Mouse (Mus musculus) cerebellum, postnatal 14 days (tissue): ENCODE measurements at regions not wholly inside any gene's neighbourhood (a gene's known extent, or its start where the extent isn't known, plus 50 kb on each side); places are given as distances from the start of the nearest gene placed in this dataset.
A peak's percentile ranks its signal among the peaks of the same experiment; 100 is the strongest.

Experiments
- DNase-seq, 2 experiments: peaks; one replicate each; pipeline ENCODE4 v3.0.0; 2021; ENCODE audit warnings: mixed read lengths in 2 of 2

GRCm38 (mm10) chr4:7597671-7598390 is 641.0 kb downstream of the Car8 start:
- no peak for DNase-seq

- DNase-seq = no peak
These were observed 642.7 kb downstream of the Car8 start for GRCm38 (mm10) chr4:7596116-7596515.

- DNase-seq = no peak
These were observed 655.0 kb downstream of the Car8 start for GRCm38 (mm10) chr4:7583851-7584250.

- no peak for DNase-seq
These were observed 656.9 kb downstream of the Car8 start for GRCm38 (mm10) chr4:7581931-7582330.

- no peak for DNase-seq
These were observed 657.5 kb downstream of the Car8 start for GRCm38 (mm10) chr4:7581220-7581916.

GRCm38 (mm10) chr4:7580554-7581219 is 658.2 kb downstream of the Car8 start:
- DNase-seq = peak; percentile 4 to 12

- no peak for DNase-seq
These were observed 664.8 kb downstream of the Car8 start for GRCm38 (mm10) chr4:7574011-7574410.

- no peak for DNase-seq
These were observed 671.0 kb downstream of the Car8 start for GRCm38 (mm10) chr4:7567687-7568393.

GRCm38 (mm10) chr4:7559867-7560832 is 678.7 kb downstream of the Car8 start:
- DNase-seq = no peak

GRCm38 (mm10) chr4:7558721-7559120 is 680.1 kb downstream of the Car8 start:
- no peak for DNase-seq

- DNase-seq = no peak
These were observed 704.5 kb downstream of the Car8 start for GRCm38 (mm10) chr4:7534301-7534700.

GRCm38 (mm10) chr4:7527718-7528117 is 711.1 kb downstream of the Car8 start:
- no peak for DNase-seq

- no peak for DNase-seq
These were observed 725.8 kb downstream of the Car8 start for GRCm38 (mm10) chr4:7513081-7513480.

- DNase-seq = no peak
These were observed 753.3 kb downstream of the Car8 start for GRCm38 (mm10) chr4:7485552-7485951.

- DNase-seq = no peak
These were observed 783.7 kb downstream of the Car8 start for GRCm38 (mm10) chr4:7455130-7455529.

GRCm38 (mm10) chr4:7452678-7453077 is 786.2 kb downstream of the Car8 start:
- DNase-seq = no peak

GRCm38 (mm10) chr4:7450991-7451390 is 787.9 kb downstream of the Car8 start:
- DNase-seq = no peak

GRCm38 (mm10) chr4:7429308-7429707 is 809.5 kb downstream of the Car8 start:
- no peak for DNase-seq

GRCm38 (mm10) chr4:7424081-7424480 is 814.8 kb downstream of the Car8 start:
- DNase-seq = no peak

- DNase-seq = no peak
These were observed 815.6 kb downstream of the Car8 start for GRCm38 (mm10) chr4:7423204-7423603.

GRCm38 (mm10) chr4:7422787-7423186 is 816.1 kb downstream of the Car8 start:
- no peak for DNase-seq

- no peak for DNase-seq
These were observed 824.5 kb downstream of the Car8 start for GRCm38 (mm10) chr4:7414301-7414700.
